Mouse (Mus musculus) erythroid progenitor cell, adult 5-6 weeks (primary cell): ENCODE results near the gene Akip1. TPM values are rescaled to one million over a fixed set of nuclear protein-coding genes. Genes with fewer than 3 reads are reported as not detected.

Experiments used
- ATAC-seq: replicated peaks from 2 replicates; pipeline ENCODE4 v1.8.0; 2016; ENCODE audit warnings: moderate number of reproducible peaks, mild to moderate bottlenecking, moderate TSS enrichment, inconsistent platforms; ENCODE audit not compliant: poor library complexity, low FRiP score, severe bottlenecking
- total RNA-seq, 2 experiments: library from RNA; stranded (forward) in 1 of 2; stranded (reverse) in 1 of 2; fragments of 150-400 nt in 1 of 2; fragments of 186-747, 209-891 nt in 1 of 2; gene quantifications; 2 replicates each; pipeline versions ENCODE4 v1.2.3 to v1.2.4; 2015 to 2017; ENCODE audit warnings: low replicate concordance in 2 of 2

Akip1 gene
- total RNA-seq, 2 experiments from 2014 or later = 21.6 to 57.0 TPM

- no peak for ATAC-seq
These were observed 971 bp downstream of the Akip1 start for GRCm38 (mm10) chr7:109704461-109704860.

GRCm38 (mm10) chr7:109707023-109707785 lies 3.7 kb downstream of the Akip1 start:
- 0 out of 2 replicates have a peak, but pooled peaks have one; percentile 52 for ATAC-seq

GRCm38 (mm10) chr7:109708961-109709382 lies 5.5 kb downstream of the Akip1 start:
- no peak for ATAC-seq

GRCm38 (mm10) chr7:109710069-109710468 lies 6.6 kb downstream of the Akip1 start:
- no peak for ATAC-seq

- no peak for ATAC-seq
These were observed 8.7 kb downstream of the Akip1 start for GRCm38 (mm10) chr7:109712198-109712597.

- ATAC-seq = no peak
These were observed 10.0 kb downstream of the Akip1 start for GRCm38 (mm10) chr7:109713434-109713982.

GRCm38 (mm10) chr7:109719286-109719685 lies 15.8 kb downstream of the Akip1 start:
- ATAC-seq = no peak

GRCm38 (mm10) chr7:109722618-109723017 lies 19.1 kb downstream of the Akip1 start:
- ATAC-seq = no peak

- no peak for ATAC-seq
These were observed 19.6 kb downstream of the Akip1 start for GRCm38 (mm10) chr7:109723114-109723513.

GRCm38 (mm10) chr7:109723697-109724096 lies 20.2 kb downstream of the Akip1 start, which contains the start of gene BC051019:
Gene BC051019 (minus strand): TSS chr7:109723850.
- no peak for ATAC-seq

- ATAC-seq = no peak
These were observed 28.1 kb downstream of the Akip1 start, which contains the start of gene Ascl3 for GRCm38 (mm10) chr7:109731626-109732025. Gene Ascl3 (minus strand): TSS chr7:109731726.

GRCm38 (mm10) chr7:109734806-109735205 lies 31.3 kb downstream of the Akip1 start:
- ATAC-seq = no peak

- no peak for ATAC-seq
These were observed 36.4 kb downstream of the Akip1 start for GRCm38 (mm10) chr7:109739822-109740370.

GRCm38 (mm10) chr7:109741060-109741459 lies 37.6 kb downstream of the Akip1 start:
- no peak for ATAC-seq

GRCm38 (mm10) chr7:109741703-109742102 lies 38.2 kb downstream of the Akip1 start:
- ATAC-seq = no peak

GRCm38 (mm10) chr7:109747747-109748146 lies 44.3 kb downstream of the Akip1 start:
- no peak for ATAC-seq

GRCm38 (mm10) chr7:109751427-109752007 lies 48.0 kb downstream of the Akip1 start:
- peak; percentile 55 for ATAC-seq

GRCm38 (mm10) chr7:109752008-109752925 lies 48.8 kb downstream of the Akip1 start, which contains the start of gene Tmem9b:
Gene Tmem9b (minus strand): TSS chr7:109752875.
- peak; percentile 87 for ATAC-seq

- no peak for ATAC-seq
These were observed 50.5 kb downstream of the Akip1 start for GRCm38 (mm10) chr7:109754034-109754433.
